Mouse (Mus musculus): Measurements from ENCODE around the gene Samd9l.
"Not testable (repeated sequence)": the region's sequence is repeated elsewhere in the genome, so short reads cannot be mapped to it uniquely, and the experiment has no call there.

Samd9l gene

DNA sequence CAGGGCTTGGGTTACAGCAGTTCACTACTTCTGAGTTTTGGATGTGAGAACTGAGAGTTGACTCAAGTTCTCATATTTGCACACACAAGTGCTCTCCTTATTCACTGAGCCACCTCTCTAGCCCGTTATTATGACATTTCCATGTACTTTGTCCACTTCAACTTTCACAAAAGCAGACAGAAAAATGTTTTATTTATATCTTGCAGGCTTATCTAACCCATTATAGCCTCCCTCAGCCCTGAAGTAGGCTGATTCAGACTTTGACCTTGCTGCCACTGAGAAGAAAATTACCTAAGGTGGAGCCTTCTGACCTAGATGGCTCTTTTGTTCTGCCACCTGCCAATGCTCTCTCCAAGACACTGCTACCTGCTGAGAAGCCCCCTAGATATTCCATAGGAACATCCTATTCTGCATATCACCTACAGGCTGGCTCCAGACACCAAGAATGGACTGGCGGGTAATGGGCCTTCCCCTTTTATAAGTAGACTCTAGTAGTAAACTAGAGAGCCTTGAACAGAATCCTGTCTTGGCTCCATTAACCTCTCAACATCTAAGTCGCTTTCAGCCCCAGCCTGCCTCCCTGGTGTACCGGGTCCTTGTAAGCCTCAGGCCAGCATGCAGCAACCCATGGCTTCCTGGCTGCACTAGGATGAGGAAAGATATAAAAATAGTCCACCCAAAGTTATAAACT, 3.3 kb downstream of the Samd9l start:
- H3K9me3 ChIP-seq (ENCODE audit: low read length); H3K36me3 ChIP-seq (ENCODE audit: insufficient read depth, low read length); H3K27me3 ChIP-seq (ENCODE audit: insufficient read depth, low read length): not testable (repeated sequence)
- TF ChIP-seq NANOG (IDR thresholded peaks at IDR 0.05; ENCODE audit: borderline replicate concordance, low read length) = peak; percentile 45
- Histone ChIP-seq H3K4me1 (replicated peaks; ENCODE audit: low read depth, low read length) (peaks cover 19% of the 10 kb centered on the region), H3K4me3 (replicated peaks; ENCODE audit: low read length) (0 out of 2 replicates have a peak overlapping the region, but pooled peaks have one; percentile 7)

- no peaks in the 10 kb centered on the region for H3K36me3 ChIP-seq (ENCODE audit: insufficient read depth, low read length)
- H3K4me1 ChIP-seq (replicated peaks; ENCODE audit: low read depth, low read length) = peaks cover 7% of the 10 kb centered on the region
- peaks cover 6% of the 10 kb centered on the region; the same call in 1 of the 2 replicates for H3K9me3 ChIP-seq (ENCODE audit: low read length)
- no peak overlapping the region for H3K4me3 ChIP-seq (replicated peaks; ENCODE audit: low read length)
- no peak for TF ChIP-seq CTCF (conservative IDR thresholded peaks at IDR 0.05; ENCODE audit: low read length)
- TF ChIP-seq NANOG (IDR thresholded peaks at IDR 0.05; ENCODE audit: borderline replicate concordance, low read length) = no peak
- H3K27me3 ChIP-seq (ENCODE audit: insufficient read depth, low read length) = no peaks in the 10 kb centered on the region
These were observed 9.4 kb downstream of the Samd9l start for GRCm38 (mm10) chr6:3389995-3390394.

DNA sequence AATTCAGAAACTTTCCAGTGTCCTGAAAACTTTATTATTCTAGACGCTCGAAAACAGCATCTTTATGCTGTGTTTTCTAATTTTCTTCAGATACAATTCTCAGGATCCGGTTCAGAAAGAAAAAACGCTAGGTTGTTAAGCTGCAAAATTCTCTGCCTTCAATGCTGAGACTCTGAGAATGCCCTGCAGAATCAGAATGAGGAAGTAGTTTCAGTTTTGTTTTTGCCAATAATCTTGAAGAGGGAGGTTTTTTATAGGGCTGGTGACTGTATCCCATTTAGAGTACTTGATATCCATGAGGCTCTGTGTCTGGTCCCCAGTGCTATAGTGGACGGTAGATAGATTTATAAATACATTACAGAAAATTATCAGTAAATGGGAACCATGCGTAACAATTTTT, 12.8 kb downstream of the Samd9l start:
- Histone ChIP-seq H3K9me3 (ENCODE audit: low read length) (0 out of 2 replicates have a peak, but pooled peaks cover 4% of the 10 kb centered on the region), H3K4me3 (replicated peaks; ENCODE audit: low read length) (no peak overlapping the region), H3K27me3 (ENCODE audit: insufficient read depth, low read length) (no peaks in the 10 kb centered on the region), H3K36me3 (ENCODE audit: insufficient read depth, low read length) (no peaks in the 10 kb centered on the region), H3K4me1 (replicated peaks; ENCODE audit: low read depth, low read length) (peaks cover 3% of the 10 kb centered on the region; the same call in 1 of the 2 replicates)
- no peak for TF ChIP-seq POU5F1 (IDR thresholded peaks at IDR 0.05; ENCODE audit: borderline replicate concordance, low read length)
- no peak for TF ChIP-seq CTCF (conservative IDR thresholded peaks at IDR 0.05; ENCODE audit: low read length)
- TF ChIP-seq NANOG (IDR thresholded peaks at IDR 0.05; ENCODE audit: borderline replicate concordance, low read length) = no peak

DNA sequence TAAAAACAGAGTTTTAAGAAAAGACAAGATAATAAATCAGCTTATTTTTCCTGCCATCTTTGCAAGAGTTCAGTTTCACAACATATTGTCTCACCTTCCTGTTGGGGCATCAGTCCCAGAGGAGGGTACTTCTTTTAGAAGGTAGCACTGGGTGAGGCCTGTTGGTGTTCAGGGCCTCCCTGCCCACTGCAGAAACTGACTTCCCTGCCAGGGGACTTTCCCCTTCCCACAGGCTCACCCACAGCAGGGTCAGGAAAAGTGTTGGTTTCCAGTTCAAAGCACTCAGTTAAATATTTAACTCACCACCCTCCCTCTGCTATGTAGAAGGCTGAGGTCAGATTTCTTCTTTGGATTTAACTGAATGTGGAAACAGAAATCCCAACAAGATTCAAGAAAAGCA, 14.6 kb downstream of the Samd9l start:
- H3K4me1 ChIP-seq (replicated peaks; ENCODE audit: low read depth, low read length); H3K9me3 ChIP-seq (ENCODE audit: low read length); H3K36me3 ChIP-seq (ENCODE audit: insufficient read depth, low read length); H3K4me3 ChIP-seq (replicated peaks; ENCODE audit: low read length); H3K27me3 ChIP-seq (ENCODE audit: insufficient read depth, low read length): not testable (repeated sequence)

DNA sequence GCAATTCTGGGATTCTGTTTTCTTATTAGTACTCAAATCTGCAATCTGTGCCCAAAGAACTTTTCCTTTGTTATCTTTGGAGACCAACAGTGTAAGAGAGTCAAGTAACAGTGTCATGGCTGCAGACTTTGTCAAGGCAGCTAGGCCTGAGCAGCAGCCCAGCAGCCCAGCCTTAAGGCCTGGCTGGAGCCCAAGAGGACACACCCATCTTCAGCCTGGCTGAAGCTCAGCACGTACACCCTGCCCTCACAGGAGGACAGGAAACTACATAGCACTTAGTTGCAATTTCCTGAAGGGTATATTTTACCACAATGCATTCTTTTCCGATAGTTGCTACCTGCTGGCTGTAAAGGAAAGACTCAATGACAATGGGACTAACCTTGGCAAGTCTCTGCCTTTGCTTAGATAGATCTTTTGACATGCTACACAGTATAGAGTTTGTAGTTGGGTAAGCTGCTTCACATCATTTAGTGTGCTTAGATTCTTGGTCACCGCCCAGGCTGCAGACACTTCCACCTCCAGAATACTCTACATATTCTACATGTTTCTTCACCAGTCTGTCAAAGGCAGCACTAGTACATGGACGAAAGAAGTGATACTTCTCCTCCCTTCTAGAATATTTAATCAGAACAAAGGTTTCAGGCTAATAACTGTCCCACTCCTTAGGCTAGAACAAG, 15.1 kb downstream of the Samd9l start:
- H3K4me3 ChIP-seq (replicated peaks; ENCODE audit: low read length); H3K4me1 ChIP-seq (replicated peaks; ENCODE audit: low read depth, low read length); H3K27me3 ChIP-seq (ENCODE audit: insufficient read depth, low read length); H3K9me3 ChIP-seq (ENCODE audit: low read length); H3K36me3 ChIP-seq (ENCODE audit: insufficient read depth, low read length): not testable (repeated sequence)

DNA sequence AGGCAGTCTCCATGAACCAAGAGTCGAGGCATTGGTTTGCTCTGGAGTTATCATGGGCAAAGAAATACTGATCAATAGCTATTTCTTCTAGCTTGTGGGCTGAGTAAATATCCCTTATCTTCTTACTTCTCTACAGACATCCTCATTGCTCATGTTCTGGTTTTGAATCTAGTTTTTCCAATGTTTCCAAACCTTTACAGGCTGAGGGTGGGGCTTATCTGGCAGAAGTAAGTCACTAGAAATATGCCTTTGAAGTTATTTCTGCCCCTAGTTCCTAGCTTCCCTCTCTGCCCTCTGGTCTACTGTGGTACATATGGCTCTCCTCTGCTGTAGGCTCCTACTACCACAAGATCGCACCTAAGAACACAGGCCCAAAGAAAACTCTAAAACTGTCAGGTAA, 20.2 kb downstream of the Samd9l start:
- Histone ChIP-seq H3K9me3 (ENCODE audit: low read length) (peaks cover 23% of the 10 kb centered on the region; the same call in 1 of the 2 replicates), H3K4me1 (replicated peaks; ENCODE audit: low read depth, low read length) (no peaks in the 10 kb centered on the region), H3K36me3 (ENCODE audit: insufficient read depth, low read length) (0 out of 2 replicates have a peak, but pooled peaks cover 10% of the 10 kb centered on the region), H3K4me3 (replicated peaks; ENCODE audit: low read length) (no peak overlapping the region), H3K27me3 (ENCODE audit: insufficient read depth, low read length) (no peaks in the 10 kb centered on the region)
- no peak for TF ChIP-seq POU5F1 (IDR thresholded peaks at IDR 0.05; ENCODE audit: borderline replicate concordance, low read length)
- TF ChIP-seq NANOG (IDR thresholded peaks at IDR 0.05; ENCODE audit: borderline replicate concordance, low read length) = no peak
- no peak for TF ChIP-seq CTCF (conservative IDR thresholded peaks at IDR 0.05; ENCODE audit: low read length)

DNA sequence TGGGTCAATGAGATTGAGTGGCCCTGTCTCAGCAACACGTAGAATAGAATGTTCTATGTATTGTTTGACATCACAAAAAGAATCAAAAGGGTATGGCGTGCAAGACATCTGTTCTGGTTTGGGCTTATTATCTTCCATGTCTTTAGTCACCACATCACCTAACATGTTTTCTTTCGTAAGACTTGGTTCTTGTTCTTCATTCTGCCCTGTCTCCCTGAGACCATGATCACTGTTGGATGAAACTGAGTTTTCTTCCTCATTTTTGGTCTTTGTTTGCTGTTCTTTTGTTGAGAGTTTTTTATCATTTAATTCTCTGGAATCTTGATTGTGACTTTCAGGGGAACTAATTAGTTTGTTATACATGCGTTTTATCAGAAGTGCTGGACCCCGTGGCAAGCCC, 22.7 kb downstream of the Samd9l start:
- Histone ChIP-seq H3K4me3 (replicated peaks; ENCODE audit: low read length) (no peak overlapping the region), H3K36me3 (ENCODE audit: insufficient read depth, low read length) (0 out of 2 replicates have a peak, but pooled peaks cover 10% of the 10 kb centered on the region), H3K4me1 (replicated peaks; ENCODE audit: low read depth, low read length) (no peaks in the 10 kb centered on the region), H3K27me3 (ENCODE audit: insufficient read depth, low read length) (no peaks in the 10 kb centered on the region), H3K9me3 (ENCODE audit: low read length) (peaks cover 19% of the 10 kb centered on the region; the same call in 1 of the 2 replicates)
- TF ChIP-seq NANOG (IDR thresholded peaks at IDR 0.05; ENCODE audit: borderline replicate concordance, low read length) (no peak), POU5F1 (IDR thresholded peaks at IDR 0.05; ENCODE audit: borderline replicate concordance, low read length) (no peak)

DNA sequence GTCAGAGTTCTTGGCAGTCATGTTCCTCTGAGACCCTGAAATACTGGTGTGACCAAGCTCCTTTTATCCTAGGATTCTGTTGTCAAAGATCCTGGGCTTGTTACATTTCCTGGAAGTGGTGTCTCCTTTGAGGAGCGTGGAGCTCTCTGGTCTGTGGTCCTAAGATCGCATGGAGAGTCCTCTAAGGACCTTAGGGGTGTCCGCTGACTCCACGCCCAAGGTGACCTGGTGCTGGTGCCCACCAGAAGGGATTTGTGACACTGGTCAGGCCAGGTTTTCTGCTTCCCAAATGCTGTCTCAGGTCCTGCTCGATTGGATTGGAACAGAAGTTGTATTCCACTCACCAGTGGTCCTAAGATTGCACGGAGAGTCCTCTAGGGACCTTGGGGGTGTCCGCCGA, 29.8 kb downstream of the Samd9l start:
- H3K9me3 ChIP-seq (ENCODE audit: low read length) = peaks cover 42% of the 10 kb centered on the region
- no peaks in the 10 kb centered on the region for H3K4me1 ChIP-seq (replicated peaks; ENCODE audit: low read depth, low read length)
- H3K4me3 ChIP-seq (replicated peaks; ENCODE audit: low read length) = no peak overlapping the region
- H3K27me3 ChIP-seq (ENCODE audit: insufficient read depth, low read length) = no peaks in the 10 kb centered on the region
- no peaks in the 10 kb centered on the region for H3K36me3 ChIP-seq (ENCODE audit: insufficient read depth, low read length)
- no peak for TF ChIP-seq CTCF (conservative IDR thresholded peaks at IDR 0.05; ENCODE audit: low read length)
- no peak for TF ChIP-seq POU5F1 (IDR thresholded peaks at IDR 0.05; ENCODE audit: borderline replicate concordance, low read length)
- no peak for TF ChIP-seq NANOG (IDR thresholded peaks at IDR 0.05; ENCODE audit: borderline replicate concordance, low read length)

DNA sequence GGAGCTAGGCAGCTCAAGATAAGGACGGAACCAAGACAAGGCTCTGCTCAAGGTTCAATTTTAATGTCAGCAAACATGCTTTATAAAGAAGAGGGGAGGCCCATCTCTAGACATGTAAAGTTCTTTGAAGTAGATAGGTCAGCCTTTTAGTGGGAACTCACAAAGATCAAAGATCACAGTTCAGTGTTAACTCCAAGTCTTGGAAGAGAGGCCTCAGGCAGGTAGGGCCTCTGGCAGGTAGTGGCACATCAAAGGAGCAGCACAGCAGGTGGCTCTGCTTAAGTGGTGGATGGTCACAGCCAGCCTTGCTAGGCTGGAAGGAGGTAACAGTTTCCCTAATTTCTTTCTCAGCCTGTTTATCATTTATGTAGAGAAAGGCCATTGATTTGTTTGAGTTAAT, 33.8 kb downstream of the Samd9l start:
- H3K27me3 ChIP-seq (ENCODE audit: insufficient read depth, low read length); H3K4me3 ChIP-seq (replicated peaks; ENCODE audit: low read length): not testable (repeated sequence)

GRCm38 (mm10) chr6:3345924-3346597, 53.3 kb downstream of the Samd9l start:
- H3K27me3 ChIP-seq (ENCODE audit: insufficient read depth, low read length); H3K36me3 ChIP-seq (ENCODE audit: insufficient read depth, low read length); H3K4me1 ChIP-seq (replicated peaks; ENCODE audit: low read depth, low read length); H3K9me3 ChIP-seq (ENCODE audit: low read length); H3K4me3 ChIP-seq (replicated peaks; ENCODE audit: low read length): not testable (repeated sequence)

More for the DNA sequence above, 33.8 kb downstream of the Samd9l start:
- peaks cover 43% of the 10 kb centered on the region for H3K9me3 ChIP-seq (ENCODE audit: low read length)
- not testable (repeated sequence) for H3K4me1 ChIP-seq (replicated peaks; ENCODE audit: low read depth, low read length); H3K36me3 ChIP-seq (ENCODE audit: insufficient read depth, low read length)

DNA sequence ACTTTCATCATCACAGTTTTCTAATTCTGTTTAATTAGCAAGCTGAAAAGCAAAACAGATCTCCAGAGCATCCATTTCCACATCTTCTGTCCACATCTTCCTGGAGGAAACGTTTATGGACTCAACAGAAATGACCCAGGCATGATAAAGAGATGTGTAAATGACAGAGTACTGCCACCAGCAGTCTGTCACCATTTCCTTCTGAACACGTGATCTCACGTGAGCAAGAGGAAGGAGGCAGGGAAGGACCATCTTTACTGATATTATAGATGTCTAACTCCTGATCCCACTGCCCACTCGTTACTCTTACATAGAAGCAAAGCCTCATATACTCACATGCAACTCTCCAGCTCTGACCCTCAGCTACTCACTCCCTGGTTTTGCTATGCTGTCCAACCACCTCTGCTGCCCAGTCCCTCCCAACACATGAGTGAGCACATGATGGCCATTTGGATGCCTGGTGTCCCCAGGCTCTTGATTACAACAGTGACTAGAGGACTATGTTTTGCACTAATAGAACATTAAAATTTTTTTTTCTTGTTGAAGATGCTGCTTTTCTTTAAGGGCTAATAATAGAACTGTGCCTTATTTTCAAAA, 54.2 kb downstream of the Samd9l start:
- H3K36me3 ChIP-seq (ENCODE audit: insufficient read depth, low read length); H3K27me3 ChIP-seq (ENCODE audit: insufficient read depth, low read length); H3K4me3 ChIP-seq (replicated peaks; ENCODE audit: low read length); H3K4me1 ChIP-seq (replicated peaks; ENCODE audit: low read depth, low read length): not testable (repeated sequence)
- peaks cover 17% of the 10 kb centered on the region for H3K9me3 ChIP-seq (ENCODE audit: low read length)

DNA sequence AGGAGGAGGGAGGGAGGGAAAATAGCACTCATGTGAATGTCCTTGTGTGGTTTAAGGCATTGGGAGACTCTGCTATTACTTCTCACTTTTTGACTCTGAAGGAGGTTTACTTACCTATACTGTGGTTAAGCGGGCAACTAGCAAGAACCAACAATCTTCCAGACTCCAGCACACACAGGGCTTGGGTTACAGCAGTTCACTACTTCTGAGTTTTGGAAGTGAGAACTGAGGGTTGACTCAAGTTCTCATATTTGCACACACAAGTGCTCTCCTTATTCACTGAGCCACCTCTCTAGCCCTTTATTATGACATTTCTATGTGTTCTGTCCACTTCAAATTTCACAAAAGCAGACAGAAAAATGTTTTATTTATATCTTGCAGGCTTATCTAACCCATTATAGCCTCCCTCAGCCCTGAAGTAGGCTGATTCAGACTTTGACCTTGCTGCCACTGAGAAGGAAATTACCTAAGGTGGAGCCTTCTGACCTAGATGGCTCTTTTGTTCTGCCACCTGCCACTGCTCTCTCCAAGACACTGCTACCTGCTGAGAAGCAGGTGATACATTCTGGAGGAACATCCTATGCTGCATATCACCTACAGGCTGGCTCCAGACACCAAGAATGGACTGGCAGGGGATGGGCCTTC, 55.6 kb downstream of the Samd9l start:
- H3K27me3 ChIP-seq (ENCODE audit: insufficient read depth, low read length); H3K36me3 ChIP-seq (ENCODE audit: insufficient read depth, low read length); H3K4me3 ChIP-seq (replicated peaks; ENCODE audit: low read length); H3K4me1 ChIP-seq (replicated peaks; ENCODE audit: low read depth, low read length): not testable (repeated sequence)
- H3K9me3 ChIP-seq (ENCODE audit: low read length) = peaks cover 30% of the 10 kb centered on the region
